Mouse (Mus musculus): Measurements from ENCODE around the gene Hist1h4i. TPM values are rescaled to one million over a fixed set of nuclear protein-coding genes. Genes with fewer than 3 reads are reported as not detected.

The Hist1h4i gene
- polyA plus RNA-seq, 1 experiment from 2014 or later, result 11.8 TPM

- H3K27ac ChIP-seq (replicated peaks; ENCODE audit: low read depth, low read length), result no peak overlapping the region
- ATAC-seq (ENCODE audit: low read depth) (peak; percentile 92), DNase-seq (ENCODE audit: low spot score) (peak; percentile 79)
- peaks cover 97% of the 10 kb centered on the region for H3K27me3 ChIP-seq (replicated peaks; ENCODE audit: control insufficient read depth, insufficient read depth, low read length)
- H3K4me2 ChIP-seq (ENCODE audit: low read depth, low read length), result peak overlapping the region; percentile 92
- H3K9ac ChIP-seq (ENCODE audit: low read depth, low read length), result peak overlapping the region; percentile 57
- H3K9me3 ChIP-seq (ENCODE audit: control insufficient read depth, low read length), result no peaks in the 10 kb centered on the region
- H3K4me3 ChIP-seq (ENCODE audit: low read depth, low read length), result peak overlapping the region; percentile 54
- no peaks in the 10 kb centered on the region for H3K36me3 ChIP-seq (ENCODE audit: control insufficient read depth, insufficient read depth, low read length)
- peaks cover 5% of the 10 kb centered on the region for H3K4me1 ChIP-seq (ENCODE audit: control insufficient read depth, insufficient read depth, low read length)
- under 1% methylated on average over 38 of the region's 38 CpGs for WGBS
Measured at GRCm38 (mm10) chr13:22006334-22007120, 34.6 kb downstream of the Hist1h4i start.

- Histone ChIP-seq H3K4me2 (ENCODE audit: low read depth, low read length) (peak overlapping the region; percentile 92), H3K27me3 (replicated peaks; ENCODE audit: control insufficient read depth, insufficient read depth, low read length) (peaks cover 100% of the 10 kb centered on the region), H3K4me3 (ENCODE audit: low read depth, low read length) (peak overlapping the region; percentile 54), H3K9ac (ENCODE audit: low read depth, low read length) (peak overlapping the region; percentile 57), H3K36me3 (ENCODE audit: control insufficient read depth, insufficient read depth, low read length) (no peaks in the 10 kb centered on the region), H3K4me1 (ENCODE audit: control insufficient read depth, insufficient read depth, low read length) (peaks cover 5% of the 10 kb centered on the region), H3K27ac (replicated peaks; ENCODE audit: low read depth, low read length) (no peak overlapping the region), H3K9me3 (ENCODE audit: control insufficient read depth, low read length) (no peaks in the 10 kb centered on the region)
- ATAC-seq (ENCODE audit: low read depth) (peak; percentile 91), DNase-seq (ENCODE audit: low spot score) (peak; percentile 75)
- under 1% methylated on average over 32 of the region's 45 CpGs for WGBS
Measured at GRCm38 (mm10) chr13:22005605-22006333, 35.4 kb downstream of the Hist1h4i start.

- no peaks in the 10 kb centered on the region for H3K9me3 ChIP-seq (ENCODE audit: control insufficient read depth, low read length)
- peaks cover 100% of the 10 kb centered on the region for H3K27me3 ChIP-seq (replicated peaks; ENCODE audit: control insufficient read depth, insufficient read depth, low read length)
- 14% methylated on average over 5 of the region's 5 CpGs for WGBS
- peaks cover 9% of the 10 kb centered on the region for H3K4me1 ChIP-seq (ENCODE audit: control insufficient read depth, insufficient read depth, low read length)
- H3K36me3 ChIP-seq (ENCODE audit: control insufficient read depth, insufficient read depth, low read length), result no peaks in the 10 kb centered on the region
- DNase-seq (ENCODE audit: low spot score) (no peak), ATAC-seq (ENCODE audit: low read depth) (no peak)
- no peak overlapping the region for H3K9ac ChIP-seq (ENCODE audit: low read depth, low read length)
- H3K4me3 ChIP-seq (ENCODE audit: low read depth, low read length), result no peak overlapping the region
- no peak overlapping the region for H3K4me2 ChIP-seq (ENCODE audit: low read depth, low read length)
- H3K27ac ChIP-seq (replicated peaks; ENCODE audit: low read depth, low read length), result no peak overlapping the region
Measured at GRCm38 (mm10) chr13:22001823-22002222, 39.3 kb downstream of the Hist1h4i start.

GRCm38 (mm10) chr13:22001346-22001745, 39.8 kb downstream of the Hist1h4i start:
- Histone ChIP-seq H3K9me3 (ENCODE audit: control insufficient read depth, low read length) (no peaks in the 10 kb centered on the region), H3K4me3 (ENCODE audit: low read depth, low read length) (no peak overlapping the region), H3K4me2 (ENCODE audit: low read depth, low read length) (no peak overlapping the region), H3K9ac (ENCODE audit: low read depth, low read length) (no peak overlapping the region), H3K36me3 (ENCODE audit: control insufficient read depth, insufficient read depth, low read length) (no peaks in the 10 kb centered on the region), H3K27ac (replicated peaks; ENCODE audit: low read depth, low read length) (no peak overlapping the region), H3K27me3 (replicated peaks; ENCODE audit: control insufficient read depth, insufficient read depth, low read length) (peaks cover 100% of the 10 kb centered on the region), H3K4me1 (ENCODE audit: control insufficient read depth, insufficient read depth, low read length) (peaks cover 12% of the 10 kb centered on the region)
- ATAC-seq (ENCODE audit: low read depth) (no peak), DNase-seq (ENCODE audit: low spot score) (no peak)
- 54% methylated on average over 2 of the region's 2 CpGs for WGBS

- H3K36me3 ChIP-seq (ENCODE audit: control insufficient read depth, insufficient read depth, low read length), result no peaks in the 10 kb centered on the region
- H3K4me3 ChIP-seq (ENCODE audit: low read depth, low read length), result no peak overlapping the region
- 0 out of 2 replicates have a peak, but pooled peaks cover 12% of the 10 kb centered on the region for H3K4me1 ChIP-seq (ENCODE audit: control insufficient read depth, insufficient read depth, low read length)
- H3K9me3 ChIP-seq (ENCODE audit: control insufficient read depth, low read length), result no peaks in the 10 kb centered on the region
- peaks cover 100% of the 10 kb centered on the region for H3K27me3 ChIP-seq (replicated peaks; ENCODE audit: control insufficient read depth, insufficient read depth, low read length)
- DNase-seq (ENCODE audit: low spot score) (no peak), ATAC-seq (ENCODE audit: low read depth) (no peak)
- no peak overlapping the region for H3K4me2 ChIP-seq (ENCODE audit: low read depth, low read length)
- WGBS, result 32% methylated on average over 4 of the region's 4 CpGs
- H3K9ac ChIP-seq (ENCODE audit: low read depth, low read length), result no peak overlapping the region
- no peak overlapping the region for H3K27ac ChIP-seq (replicated peaks; ENCODE audit: low read depth, low read length)
Measured at GRCm38 (mm10) chr13:21999147-21999546, 42.0 kb downstream of the Hist1h4i start.

- ATAC-seq (ENCODE audit: low read depth), result no peak
- Histone ChIP-seq H3K27ac (replicated peaks; ENCODE audit: low read depth, low read length) (no peak overlapping the region), H3K27me3 (replicated peaks; ENCODE audit: control insufficient read depth, insufficient read depth, low read length) (peaks cover 98% of the 10 kb centered on the region), H3K4me1 (ENCODE audit: control insufficient read depth, insufficient read depth, low read length) (0 out of 2 replicates have a peak, but pooled peaks cover 12% of the 10 kb centered on the region), H3K36me3 (ENCODE audit: control insufficient read depth, insufficient read depth, low read length) (no peaks in the 10 kb centered on the region), H3K9me3 (ENCODE audit: control insufficient read depth, low read length) (no peaks in the 10 kb centered on the region), H3K9ac (ENCODE audit: low read depth, low read length) (no peak overlapping the region), H3K4me2 (ENCODE audit: low read depth, low read length) (no peak overlapping the region), H3K4me3 (ENCODE audit: low read depth, low read length) (no peak overlapping the region)
- DNase-seq (ENCODE audit: low spot score), result no peak
- WGBS, result 23% methylated on average over 3 of the region's 3 CpGs
Measured at GRCm38 (mm10) chr13:21998412-21998811, 42.8 kb downstream of the Hist1h4i start.

GRCm38 (mm10) chr13:21997821-21998220, 43.3 kb downstream of the Hist1h4i start:
- H3K36me3 ChIP-seq (ENCODE audit: control insufficient read depth, insufficient read depth, low read length), result no peaks in the 10 kb centered on the region
- H3K27me3 ChIP-seq (replicated peaks; ENCODE audit: control insufficient read depth, insufficient read depth, low read length), result peaks cover 94% of the 10 kb centered on the region
- H3K4me3 ChIP-seq (ENCODE audit: low read depth, low read length), result no peak overlapping the region
- H3K9me3 ChIP-seq (ENCODE audit: control insufficient read depth, low read length), result no peaks in the 10 kb centered on the region
- H3K27ac ChIP-seq (replicated peaks; ENCODE audit: low read depth, low read length), result no peak overlapping the region
- H3K9ac ChIP-seq (ENCODE audit: low read depth, low read length), result no peak overlapping the region
- DNase-seq (ENCODE audit: low spot score) (no peak), ATAC-seq (ENCODE audit: low read depth) (no peak)
- 7% methylated on average over 4 of the region's 4 CpGs for WGBS
- H3K4me1 ChIP-seq (ENCODE audit: control insufficient read depth, insufficient read depth, low read length), result 0 out of 2 replicates have a peak, but pooled peaks cover 12% of the 10 kb centered on the region
- H3K4me2 ChIP-seq (ENCODE audit: low read depth, low read length), result no peak overlapping the region

- Histone ChIP-seq H3K4me1 (ENCODE audit: control insufficient read depth, insufficient read depth, low read length) (0 out of 2 replicates have a peak, but pooled peaks cover 12% of the 10 kb centered on the region), H3K9ac (ENCODE audit: low read depth, low read length) (no peak overlapping the region)
- DNase-seq (ENCODE audit: low spot score), result no peak
Measured at GRCm38 (mm10) chr13:21997201-21997820, 43.9 kb downstream of the Hist1h4i start.

More at GRCm38 (mm10) chr13:21997201-21997820, 43.9 kb downstream of the Hist1h4i start:
- ATAC-seq (ENCODE audit: low read depth), result no peak
- H3K36me3 ChIP-seq (ENCODE audit: control insufficient read depth, insufficient read depth, low read length), result no peaks in the 10 kb centered on the region
- no peaks in the 10 kb centered on the region for H3K9me3 ChIP-seq (ENCODE audit: control insufficient read depth, low read length)
- H3K4me3 ChIP-seq (ENCODE audit: low read depth, low read length), result peak overlapping the region; percentile 38
- WGBS, result 2% methylated on average over 21 of the region's 21 CpGs
- peaks cover 89% of the 10 kb centered on the region for H3K27me3 ChIP-seq (replicated peaks; ENCODE audit: control insufficient read depth, insufficient read depth, low read length)
- peak overlapping the region; percentile 56 for H3K4me2 ChIP-seq (ENCODE audit: low read depth, low read length)
- no peak overlapping the region for H3K27ac ChIP-seq (replicated peaks; ENCODE audit: low read depth, low read length)
